8 mouse cellular contexts compared by ENCODE assay signal in genomic region chr11:22987357-22987756, GRCm38 (mm10). TPM values are rescaled to one million over a fixed set of nuclear protein-coding genes. Genes with fewer than 3 reads are reported as not detected.
DNase-seq lines count a peak whose midpoint lies in the region; ATAC-seq and TF ChIP-seq lines count a peak whose summit lies in the region.

No protein-coding gene starts in this region.

- ATAC-seq in heart, embryonic 12.5 days (ENCODE audit: insufficient number of reproducible peaks, low FRiP score) = no peak
- ATAC-seq in hematopoietic stem cell, adult 5-6 weeks (replicated peaks in 1 of 2; ENCODE audit: insufficient read depth in 1 of 2, low FRiP score in 2 of 2, low TSS enrichment in 1 of 2, low read depth in 1 of 2, poor library complexity in 2 of 2, severe bottlenecking in 2 of 2) = peak; percentile 29 to 40; a peak in 1 of 4 replicates
- peak; percentile 54; the same call in 1 of the 2 replicates for ATAC-seq in neutrophil, adult 5-6 weeks (ENCODE audit: extremely low read depth, insufficient number of reproducible peaks, low FRiP score, poor library complexity, severe bottlenecking)

- peak; percentile 35; the same call in 1 of the 2 replicates for TF ChIP-seq EP300 in heart, adult 2 months (IDR thresholded peaks at IDR 0.05; ENCODE audit: insufficient read depth, low read depth, low read length)

- 33% methylated on average over 2 of the region's 2 CpGs for WGBS in heart, adult 2 months
- WGBS in heart, embryonic 12.5 days = 56% methylated on average over 2 of the region's 2 CpGs

- no peaks in the 10 kb centered on the region for H3K27me3 ChIP-seq in heart, adult 2 months (ENCODE audit: control insufficient read depth, insufficient read depth, low read length)
- no peaks in the 10 kb centered on the region for H3K27me3 ChIP-seq in heart, embryonic 12.5 days (replicated peaks)

- no peak for DNase-seq in heart, adult 2 months
- peak; percentile 44 to 63 for DNase-seq in spleen, postnatal 36 days (ENCODE audit: low spot score in 2 of 2)
- DNase-seq in spleen, adult 12 weeks (ENCODE audit: low spot score) = no peak
- DNase-seq in c-Kit-negative CD71-positive TER-119-positive erythroid progenitor cells, embryonic 14.5 days (ENCODE audit: low read depth, low spot score) = peak; percentile 53
- DNase-seq in frontal cortex, postnatal 10 days (ENCODE audit: low spot score in 2 of 2) = no peak

- no peak overlapping the region for H3K4me3 ChIP-seq in heart, adult 2 months
- no peak overlapping the region for H3K4me3 ChIP-seq in heart, embryonic 12.5 days

- H3K9ac ChIP-seq in heart, adult 2 months (ENCODE audit: low read depth, low read length) = no peak overlapping the region
- H3K9ac ChIP-seq in heart, embryonic 12.5 days = no peak overlapping the region

- peaks cover 2% of the 10 kb centered on the region; the same call in 1 of the 2 replicates for H3K79me2 ChIP-seq in heart, adult 2 months (replicated peaks; ENCODE audit: control insufficient read depth, insufficient read depth, low read length)

- intact Hi-C loops in heart, adult 2 months (cut with DNase I) = loop anchor here (1.0 to 10.0 kb wide), 4 partner anchors 160 to 577 kb away; partner anchors contain the start of gene Ahsa2

- H3K27ac ChIP-seq in heart, adult 2 months = no peak overlapping the region
- H3K27ac ChIP-seq in heart, embryonic 12.5 days (ENCODE audit: poor library complexity, severe bottlenecking) = no peak overlapping the region

- peaks cover 6% of the 10 kb centered on the region for H3K4me1 ChIP-seq in heart, adult 2 months (ENCODE audit: control insufficient read depth, insufficient read depth, low read length)
- peaks cover 10% of the 10 kb centered on the region for H3K4me1 ChIP-seq in heart, embryonic 12.5 days (replicated peaks)

- H3K36me3 ChIP-seq in heart, adult 2 months (ENCODE audit: control insufficient read depth, insufficient read depth, low read length) = peaks cover 4% of the 10 kb centered on the region; the same call in 1 of the 2 replicates
- no peaks in the 10 kb centered on the region for H3K36me3 ChIP-seq in heart, embryonic 12.5 days

- TF ChIP-seq CTCF in heart, adult 2 months (IDR thresholded peaks at IDR 0.05) = peak; percentile 95

- no peak for TF ChIP-seq POLR2A in heart, adult 2 months (IDR thresholded peaks at IDR 0.05; ENCODE audit: insufficient read depth, low read depth, low read length)

- H3K9me3 ChIP-seq in heart, embryonic 12.5 days (replicated peaks) = no peaks in the 10 kb centered on the region

- no peak overlapping the region for H3K4me2 ChIP-seq in heart, embryonic 12.5 days

RNA-seq across cellular contexts. Expression of gene Cct4, which starts 3.0 kb away (rescaled TPM):
- 100 to 1,000 TPM; 114 to 129 TPM for total RNA-seq in heart, adult 2 months (2021)
- polyA plus RNA-seq in heart, adult 2 months (2012; rRNA removed) = 54.2 and 72.3 TPM in 2 replicates
- polyA plus RNA-seq in heart, embryonic 12.5 days (2016; fragmentation: Nextera tagmentation; extraction: Ambion mirVana) = 240 and 247 TPM in 2 replicates
- total RNA-seq in hematopoietic stem cell, adult 5-6 weeks (2017) = 299 and 343 TPM in 2 replicates
- total RNA-seq in neutrophil, adult 5-6 weeks (2017) = 115 and 128 TPM in 2 replicates

RNA-seq across cellular contexts. Expression of gene Commd1, which starts 5.2 kb away (rescaled TPM):
- 100 to 1,000 TPM; 138 to 158 TPM for total RNA-seq in heart, adult 2 months (2021)
- polyA plus RNA-seq in heart, adult 2 months (2012; rRNA removed) = 26.7 and 40.1 TPM in 2 replicates
- polyA plus RNA-seq in heart, embryonic 12.5 days (2016; fragmentation: Nextera tagmentation; extraction: Ambion mirVana) = 295 and 316 TPM in 2 replicates
- total RNA-seq in hematopoietic stem cell, adult 5-6 weeks (2017) = 66.7 and 79.5 TPM in 2 replicates
- total RNA-seq in neutrophil, adult 5-6 weeks (2017) = 13.5 and 13.6 TPM in 2 replicates

RNA-seq across cellular contexts. Expression of gene Gm28048, which starts 5.5 kb away (rescaled TPM):
- total RNA-seq in heart, adult 2 months (2021) = 1 to 10 TPM; 5.2 to 7.0 TPM
- 2.1 and 8.3 TPM in 2 replicates for polyA plus RNA-seq in heart, adult 2 months (2012; rRNA removed)
- polyA plus RNA-seq in heart, embryonic 12.5 days (2016; fragmentation: Nextera tagmentation; extraction: Ambion mirVana) = 8.5 and 9.4 TPM in 2 replicates
- 36.3 and 52.4 TPM in 2 replicates for total RNA-seq in hematopoietic stem cell, adult 5-6 weeks (2017)
- 30.1 and 43.8 TPM in 2 replicates for total RNA-seq in neutrophil, adult 5-6 weeks (2017)

RNA-seq across cellular contexts. Expression of gene Zrsr1, which starts 15.6 kb away (rescaled TPM):
- total RNA-seq in heart, adult 2 months (2021) = 10 to 100 TPM; 15.1 to 22.0 TPM
- 4.6 and 7.2 TPM in 2 replicates for polyA plus RNA-seq in heart, adult 2 months (2012; rRNA removed)
- 2.3 and 3.2 TPM in 2 replicates for polyA plus RNA-seq in heart, embryonic 12.5 days (2016; fragmentation: Nextera tagmentation; extraction: Ambion mirVana)
- total RNA-seq in hematopoietic stem cell, adult 5-6 weeks (2017) = 33.6 and 49.6 TPM in 2 replicates
- 84.1 and 96.7 TPM in 2 replicates for total RNA-seq in neutrophil, adult 5-6 weeks (2017)

RNA-seq across cellular contexts. Expression of gene Fam161a, which starts 20.0 kb away (rescaled TPM):
- total RNA-seq in heart, adult 2 months (2021) = 1 to 10 TPM; 1.9 to 2.3 TPM
- 1.2 and 1.3 TPM in 2 replicates for polyA plus RNA-seq in heart, adult 2 months (2012; rRNA removed)
- 1.8 and 2.1 TPM in 2 replicates for polyA plus RNA-seq in heart, embryonic 12.5 days (2016; fragmentation: Nextera tagmentation; extraction: Ambion mirVana)
- total RNA-seq in hematopoietic stem cell, adult 5-6 weeks (2017) = 2.3 and 4.2 TPM in 2 replicates
- total RNA-seq in neutrophil, adult 5-6 weeks (2017) = 1.9 and 2.5 TPM in 2 replicates

Comparison
In these comparisons a context has a peak if more than half of its experiments do, and no peak if none do; other contexts are left out.
1. DNase-seq: peak in spleen, postnatal 36 days (2 of 2) and c-Kit-negative CD71-positive TER-119-positive erythroid progenitor cells, embryonic 14.5 days (single experiment); none in heart, adult 2 months (0 of 2), spleen, adult 12 weeks (single experiment) and frontal cortex, postnatal 10 days (0 of 2).